Mouse (Mus musculus): ENCODE measurements around the gene Hist1h2ap.
"Not testable (repeated sequence)": the region's sequence is repeated elsewhere in the genome, so short reads cannot be mapped to it uniquely, and the experiment has no call there.

- TF ChIP-seq CTCF, EP300 (IDR thresholded peaks at IDR 0.05; ENCODE audit: low read depth): not testable (repeated sequence)
Observed at GRCm38 (mm10) chr13:21833461-21833860, at the start of gene Hist1h2ap, which contains the start of gene Hist1h2br.
